Mouse (Mus musculus) forelimb bud, embryonic 11.5 days (tissue): ENCODE measurements around the gene Cmtm6.
A peak's percentile ranks its signal among the peaks of the same experiment; 100 is the strongest.

Source experiments
- DNase-seq: peaks from one replicate; pipeline ENCODE4 v3.0.0-alpha.2; 2012; ENCODE audit warnings: low read depth, low spot score

Gene Cmtm6

GRCm38 (mm10) chr9:114797329-114798004 lies 66.6 kb downstream of the Cmtm6 start:
- peak; percentile 83 for DNase-seq

- DNase-seq = no peak
Measured at GRCm38 (mm10) chr9:114798845-114799244, 67.9 kb downstream of the Cmtm6 start.
